Mouse (Mus musculus): ENCODE data around the gene Slc28a1. TPM values are rescaled to one million over a fixed set of nuclear protein-coding genes. Genes with fewer than 3 reads are reported as not detected.
"Not testable (repeated sequence)": the region's sequence is repeated elsewhere in the genome, so short reads cannot be mapped to it uniquely, and the experiment has no call there.

The Slc28a1 gene
- total and polyA plus RNA-seq, 3 experiments: 0.10 TPM; not detected in 2

DNA sequence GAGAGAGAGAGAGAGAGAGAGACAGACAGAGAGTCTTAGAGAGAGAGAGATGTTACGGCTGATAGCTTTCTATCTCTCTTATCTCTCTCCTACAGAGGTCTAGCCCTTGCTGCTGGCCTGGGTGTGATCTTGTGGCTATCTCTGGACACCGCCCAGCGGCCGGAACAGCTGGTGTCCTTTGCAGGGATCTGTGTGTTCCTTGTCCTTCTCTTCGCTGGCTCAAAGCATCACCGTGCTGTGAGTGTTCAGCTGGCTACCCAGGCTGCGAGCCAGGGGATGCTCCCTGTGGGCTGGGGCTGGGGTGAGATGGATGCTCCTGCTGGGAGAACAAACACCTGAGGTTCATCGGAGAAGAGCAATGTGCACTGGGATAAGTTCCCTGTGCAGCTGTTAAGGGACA, 10.2 kb downstream of the Slc28a1 start:
- DNase-seq: no peak

DNA sequence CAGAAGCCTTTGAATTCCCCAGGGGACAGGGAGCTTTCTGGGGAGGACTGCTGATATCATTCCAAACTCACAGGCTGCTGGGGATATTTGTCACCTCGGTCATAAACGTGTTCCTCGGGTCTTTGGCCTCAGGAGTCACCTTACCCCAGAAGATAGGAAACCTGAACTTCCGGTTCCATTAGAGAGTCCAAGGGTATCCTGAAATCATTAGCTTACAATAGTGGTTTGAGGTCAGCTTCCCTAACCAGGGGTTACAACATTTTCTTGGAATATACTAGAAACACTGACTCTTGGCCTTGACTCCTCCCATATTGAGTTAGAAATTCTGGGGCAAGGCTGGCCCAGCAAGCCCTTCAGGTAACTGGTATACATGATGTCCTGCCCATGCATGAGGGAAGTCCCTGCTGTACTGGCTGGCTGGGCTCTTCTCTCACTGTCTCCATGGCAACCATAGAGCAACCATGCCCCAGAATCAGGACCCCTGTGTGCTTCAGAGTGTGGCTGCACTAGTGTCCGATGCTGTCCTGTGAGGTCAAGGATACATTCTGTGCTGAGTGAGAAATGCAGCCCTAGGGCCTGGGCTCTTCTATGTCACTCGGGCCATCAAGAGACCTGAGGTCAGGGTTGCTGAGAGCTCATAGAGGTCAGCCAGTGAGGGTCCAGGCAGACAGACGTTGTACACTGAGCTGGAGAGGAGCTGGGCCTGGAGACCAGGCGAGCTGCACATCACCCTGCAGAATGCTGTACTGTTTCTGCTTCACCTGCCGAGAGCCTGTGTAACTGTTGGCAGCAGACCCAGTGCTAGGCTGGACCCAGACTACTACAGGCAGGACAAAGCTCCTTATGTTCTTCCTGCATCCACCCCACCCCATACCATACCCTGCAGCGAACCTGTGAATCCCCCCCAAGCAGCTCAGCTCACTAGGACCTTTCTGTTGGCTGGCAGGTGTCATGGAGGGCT, 10.9 kb downstream of the Slc28a1 start:
- DNase-seq: no peak

DNA sequence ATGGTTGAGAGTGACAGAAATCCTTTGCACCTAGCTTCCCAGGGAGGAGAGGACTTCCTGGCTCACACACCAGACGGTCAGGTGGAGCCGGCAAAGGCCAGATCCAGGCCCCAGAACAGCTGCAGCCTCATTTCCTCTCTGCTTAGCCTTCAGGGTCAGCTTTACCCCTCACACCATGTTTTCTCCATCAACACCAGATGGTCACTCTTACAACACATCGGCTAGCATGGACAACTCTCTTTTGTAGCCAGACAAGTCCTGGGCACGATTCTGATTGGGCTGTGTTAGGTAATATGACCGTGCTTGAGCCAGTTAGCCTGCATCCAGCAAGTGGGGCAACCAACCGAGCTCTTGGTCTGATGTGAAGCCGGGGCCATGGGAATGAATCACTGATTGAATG, 17.3 kb downstream of the Slc28a1 start:
- no peak for DNase-seq

- DNase-seq: peak; percentile 63
Measured at GRCm38 (mm10) chr7:81132851-81133279, 18.3 kb downstream of the Slc28a1 start.

DNA sequence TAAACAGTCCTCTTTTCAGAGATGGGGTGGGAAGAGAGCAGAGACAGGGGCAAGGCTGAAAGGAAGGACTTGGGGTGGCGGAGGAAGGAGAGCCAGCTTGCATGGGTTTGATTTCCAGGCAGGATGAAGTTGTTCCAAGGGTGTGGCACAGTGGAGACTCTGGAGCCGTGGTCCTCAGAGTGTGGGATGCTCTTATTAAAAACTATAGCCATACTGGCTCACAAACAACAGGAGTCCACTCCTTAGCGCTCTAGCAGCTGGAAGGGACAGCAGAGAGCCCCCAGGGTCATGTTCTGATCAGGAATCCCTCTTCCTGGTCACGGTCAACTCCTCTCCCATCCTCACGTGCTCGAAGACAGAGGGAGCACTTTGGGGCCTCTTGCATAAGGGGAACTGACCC, 18.8 kb downstream of the Slc28a1 start:
- DNase-seq: no peak

- no peak for DNase-seq
Measured at GRCm38 (mm10) chr7:81133941-81134340, 19.3 kb downstream of the Slc28a1 start.

GRCm38 (mm10) chr7:81134614-81135067, 20.0 kb downstream of the Slc28a1 start:
- peak; percentile 87 for DNase-seq

GRCm38 (mm10) chr7:81137292-81137691, 22.7 kb downstream of the Slc28a1 start:
- DNase-seq: no peak

DNA sequence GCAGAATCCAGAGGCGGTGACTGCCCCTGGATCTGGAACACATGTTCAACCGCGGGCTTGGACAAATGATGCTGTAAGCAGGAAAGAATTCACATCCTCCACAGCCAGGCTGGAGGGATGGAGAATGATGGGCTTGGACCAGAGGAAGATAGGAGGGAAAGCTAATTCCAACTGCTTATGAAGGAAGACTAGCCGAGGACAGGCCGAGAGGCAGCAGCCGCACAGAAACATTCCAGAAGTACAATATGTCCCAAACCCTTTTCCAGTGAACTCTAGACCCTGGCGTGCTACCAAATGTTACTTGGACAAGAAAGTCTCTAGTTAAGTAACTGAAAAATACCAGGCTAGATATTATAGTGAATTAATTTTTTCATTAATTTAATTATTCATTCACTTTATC, 24.5 kb downstream of the Slc28a1 start:
- peak; percentile 26 for DNase-seq

- DNase-seq: no peak
Measured at GRCm38 (mm10) chr7:81139671-81140404, 25.2 kb downstream of the Slc28a1 start.

DNA sequence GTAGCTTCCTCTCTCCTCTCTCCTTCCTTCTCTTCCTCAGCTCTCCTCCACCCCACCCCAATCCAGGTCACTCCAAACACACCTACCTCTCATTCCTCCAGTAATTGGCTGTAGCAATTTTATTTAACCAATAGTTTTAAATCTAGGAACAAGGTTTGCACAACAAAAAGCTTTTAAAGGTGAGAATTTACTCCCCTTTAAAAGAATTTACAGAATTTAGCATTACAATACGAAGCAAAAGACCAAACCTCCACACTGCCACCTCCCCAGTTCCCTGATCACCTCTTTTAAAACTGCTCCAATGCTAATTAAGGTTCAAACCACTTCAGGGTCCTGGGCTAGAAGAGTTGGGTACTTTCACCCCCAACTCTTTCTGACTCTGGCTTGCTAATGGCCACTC, 26.9 kb downstream of the Slc28a1 start:
- no peak for DNase-seq

GRCm38 (mm10) chr7:81143056-81143455, 28.5 kb downstream of the Slc28a1 start:
- not testable (repeated sequence) for DNase-seq

DNA sequence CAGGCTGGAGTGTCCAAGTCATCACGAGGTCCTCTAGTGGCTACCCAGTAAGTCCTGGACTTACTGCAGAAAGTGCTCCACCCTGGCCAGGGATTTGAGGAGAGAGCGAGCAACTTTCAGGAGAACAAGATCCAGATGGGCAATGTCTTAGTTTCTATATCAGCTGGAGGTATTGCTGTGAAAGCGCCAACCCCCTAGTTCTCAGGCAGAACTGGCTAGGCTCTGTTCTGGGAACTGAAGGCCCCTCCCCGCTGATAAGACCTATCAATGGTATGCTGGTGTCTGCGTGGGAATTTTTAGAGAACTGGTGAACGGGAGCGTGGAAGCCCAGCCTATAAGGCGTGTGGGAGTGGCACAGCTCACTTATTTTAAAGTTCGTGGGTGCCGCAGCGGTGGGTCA, 35.2 kb downstream of the Slc28a1 start:
- no peak for DNase-seq

DNA sequence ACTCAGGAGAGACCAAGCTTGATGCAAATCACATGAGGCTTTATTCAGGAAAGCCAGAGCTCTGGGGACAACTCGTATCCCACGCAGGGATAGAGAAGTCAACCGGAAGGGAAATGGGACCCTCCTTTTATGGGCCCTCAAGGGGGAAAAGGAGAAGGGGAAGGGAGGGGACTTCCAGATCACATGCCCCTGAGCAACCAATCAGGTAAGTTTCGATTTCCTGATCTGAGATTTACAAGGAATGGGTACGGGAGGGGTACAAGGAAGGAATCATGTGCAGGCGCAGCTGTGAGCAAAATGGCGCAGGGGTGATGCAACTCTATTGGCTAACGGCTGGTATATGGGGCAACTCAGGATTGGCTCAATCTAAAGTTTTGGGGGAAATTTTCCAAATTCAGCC, 36.6 kb downstream of the Slc28a1 start:
- no peak for DNase-seq

DNA sequence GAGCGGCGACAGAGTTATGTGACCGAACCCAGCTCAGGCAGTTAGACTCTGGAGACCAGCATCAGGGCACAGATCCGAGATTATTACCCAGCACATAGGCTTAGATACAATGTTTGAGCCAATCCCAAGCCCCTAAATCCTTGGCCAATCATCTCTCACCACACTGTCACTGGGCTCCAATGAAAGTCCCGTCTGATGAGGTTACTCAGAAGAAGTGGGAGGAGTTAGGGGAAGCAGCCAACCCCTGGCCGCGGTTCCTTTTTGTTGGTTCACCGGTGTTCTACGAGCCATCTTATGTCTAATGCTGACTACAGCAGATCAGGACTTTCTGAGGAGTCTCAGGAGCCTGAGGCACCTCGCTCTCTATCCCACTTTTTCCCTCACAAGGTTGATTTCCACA, 37.7 kb downstream of the Slc28a1 start:
- no peak for DNase-seq

- DNase-seq: no peak
Measured at GRCm38 (mm10) chr7:81152826-81153225, 38.2 kb downstream of the Slc28a1 start.

DNA sequence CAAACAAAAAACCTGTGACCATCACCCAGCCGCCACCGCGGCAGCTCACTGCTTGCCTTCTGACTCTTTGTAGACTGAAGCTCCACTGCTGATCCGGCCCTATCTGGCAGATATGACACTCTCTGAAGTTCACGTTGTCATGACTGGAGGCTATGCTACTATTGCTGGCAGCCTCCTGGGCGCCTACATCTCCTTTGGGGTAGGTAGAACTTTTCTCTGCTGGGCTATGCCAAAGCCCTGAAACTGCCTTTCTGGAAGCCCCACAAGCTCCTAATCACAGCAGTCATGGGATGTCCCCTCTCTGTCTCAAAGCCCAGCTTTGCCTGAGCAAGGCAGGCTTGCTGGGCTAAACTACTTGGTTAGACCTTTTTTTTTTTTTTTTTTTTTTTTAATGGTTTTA, 38.7 kb downstream of the Slc28a1 start:
- no peak for DNase-seq

DNA sequence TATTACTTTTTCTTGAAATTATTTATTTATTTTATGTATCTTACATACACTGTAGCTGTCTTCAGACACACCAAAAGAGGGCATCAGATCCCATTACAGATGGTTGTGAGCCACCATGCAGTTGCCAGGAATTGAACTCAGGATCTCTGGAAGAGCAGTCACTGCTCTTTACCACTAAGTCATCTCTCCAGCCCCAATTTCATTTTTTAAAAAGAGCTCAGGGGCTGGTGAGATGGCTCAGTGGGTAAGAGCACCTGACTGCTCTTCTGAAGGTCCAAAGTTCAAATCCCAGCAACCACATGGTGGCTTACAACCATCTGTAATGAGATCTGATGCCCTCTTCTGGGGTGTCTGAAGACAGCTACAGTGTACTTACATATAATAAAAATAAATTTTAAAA, 39.6 kb downstream of the Slc28a1 start:
- not testable (repeated sequence) for DNase-seq

GRCm38 (mm10) chr7:81154960-81155359, 40.4 kb downstream of the Slc28a1 start:
- DNase-seq: peak; percentile 61

DNA sequence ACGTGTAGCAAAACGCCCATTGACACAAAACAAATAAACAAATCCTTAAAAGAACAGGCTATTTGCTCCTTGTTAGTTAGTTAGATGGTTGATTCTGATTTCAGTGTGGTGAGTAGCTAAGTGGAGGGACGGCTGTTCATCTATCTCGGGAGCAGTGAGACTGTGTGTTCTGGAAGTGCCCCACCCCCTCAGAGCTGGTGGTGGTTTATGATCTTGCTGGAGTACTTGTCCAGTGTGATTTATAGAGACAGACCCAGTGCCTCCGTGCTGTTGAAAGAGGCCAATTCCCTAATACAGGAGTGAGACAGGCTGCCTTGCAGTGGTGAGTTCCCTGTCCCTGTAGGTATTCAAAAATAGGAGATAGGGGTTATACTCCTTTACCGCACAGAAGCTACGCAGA, 44.3 kb downstream of the Slc28a1 start:
- DNase-seq: no peak

DNA sequence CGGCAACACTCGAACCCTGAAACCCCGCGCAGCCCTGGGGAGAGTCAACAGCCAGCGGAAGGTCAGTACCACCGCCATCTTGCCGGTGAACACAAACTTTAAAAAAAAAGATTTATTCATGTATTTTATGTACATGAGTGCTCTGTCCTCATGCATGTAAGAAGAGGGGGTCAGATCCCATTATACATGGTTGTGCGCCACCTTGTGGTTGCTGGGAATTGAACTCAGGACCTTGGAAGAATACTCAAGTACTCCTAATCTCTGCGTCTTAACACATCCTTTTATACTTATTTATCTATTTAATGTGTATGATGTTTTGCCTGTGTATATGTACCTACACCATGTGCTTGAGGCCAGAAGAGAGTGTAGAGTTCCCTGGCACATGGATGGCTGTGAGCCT, 47.1 kb downstream of the Slc28a1 start:
- DNase-seq: no peak

DNA sequence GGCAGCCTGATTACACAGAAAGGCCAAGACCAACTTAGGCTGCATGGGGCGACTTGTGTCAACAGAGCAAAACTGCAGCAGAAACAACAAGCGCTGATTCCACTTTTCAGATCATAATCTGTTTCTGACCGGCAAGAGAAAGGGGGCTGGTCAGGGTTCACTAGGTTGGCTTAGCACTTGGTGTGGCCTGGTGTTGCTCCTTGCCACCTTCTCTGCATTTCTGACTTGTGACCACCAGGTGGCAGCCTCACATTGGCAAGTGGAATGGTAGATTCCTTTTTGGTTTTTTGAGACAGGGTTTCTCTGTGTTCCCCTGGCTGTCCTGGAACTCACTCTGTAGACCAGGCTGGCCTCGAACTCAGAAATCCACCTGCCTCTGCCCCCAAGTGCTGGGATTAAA, 47.7 kb downstream of the Slc28a1 start:
- DNase-seq: peak; percentile 69

GRCm38 (mm10) chr7:81164411-81164810, 49.8 kb downstream of the Slc28a1 start:
- peak; percentile 13 for DNase-seq

All from adrenal gland, adult 2 months (tissue).